Mouse (Mus musculus): ENCODE results near the gene Olfr868. TPM values are rescaled to one million over a fixed set of nuclear protein-coding genes. Genes with fewer than 3 reads are reported as not detected.

The Olfr868 gene
- polyA plus RNA-seq (2015; fragmentation: Nextera tagmentation; extraction: Ambion mirVana), result not detected in 2 replicates

DNA sequence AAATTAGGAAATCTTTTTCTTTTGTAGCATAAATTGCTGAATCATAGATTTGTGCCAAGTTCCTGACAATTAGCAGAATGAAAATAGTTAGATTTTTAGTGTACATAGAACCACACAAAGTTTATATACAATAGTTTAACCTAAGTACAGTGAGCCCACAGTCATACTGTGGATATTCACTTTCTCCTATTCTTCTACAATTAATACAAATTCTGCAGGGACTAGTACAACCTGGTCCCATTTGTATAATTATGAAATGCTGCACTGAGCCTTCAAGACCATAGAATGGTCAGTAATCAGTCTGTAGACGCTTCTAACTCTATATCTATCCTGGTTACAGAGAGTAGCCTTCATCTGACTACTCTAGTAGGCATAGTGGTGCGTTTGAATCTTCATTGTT lies at the start of gene Olfr868:
TSS of gene Olfr868 (plus strand) at position 301 of the 400 bp plus-strand sequence.
- Histone ChIP-seq H3K27me3 (replicated peaks; ENCODE audit: insufficient read depth, low read length) (no peaks in the 10 kb centered on the region), H3K9ac (replicated peaks; ENCODE audit: low read depth) (no peak within 1 kb of the TSS), H3K27ac (ENCODE audit: low read length) (no peak within 1 kb of the TSS), H3K4me2 (replicated peaks; ENCODE audit: low read depth, low read length) (no peak within 1 kb of the TSS), H3K9me3 (ENCODE audit: low read length) (no peaks in the 10 kb centered on the region), H3K36me3 (ENCODE audit: insufficient read depth, low read length) (no peaks in the 10 kb centered on the region), H3K4me3 (ENCODE audit: low read depth, low read length) (no peak within 1 kb of the TSS), H3K4me1 (ENCODE audit: insufficient read depth, low read depth, low read length) (no peaks in the 10 kb centered on the region)
- no peak for DNase-seq (ENCODE audit: low spot score)
- 23% methylated on average over 2 of the region's 2 CpGs for WGBS
- no peak for ATAC-seq
- no peak for TF ChIP-seq EP300 (IDR thresholded peaks at IDR 0.05)
- no peak for TF ChIP-seq CTCF (IDR thresholded peaks at IDR 0.05)

DNA sequence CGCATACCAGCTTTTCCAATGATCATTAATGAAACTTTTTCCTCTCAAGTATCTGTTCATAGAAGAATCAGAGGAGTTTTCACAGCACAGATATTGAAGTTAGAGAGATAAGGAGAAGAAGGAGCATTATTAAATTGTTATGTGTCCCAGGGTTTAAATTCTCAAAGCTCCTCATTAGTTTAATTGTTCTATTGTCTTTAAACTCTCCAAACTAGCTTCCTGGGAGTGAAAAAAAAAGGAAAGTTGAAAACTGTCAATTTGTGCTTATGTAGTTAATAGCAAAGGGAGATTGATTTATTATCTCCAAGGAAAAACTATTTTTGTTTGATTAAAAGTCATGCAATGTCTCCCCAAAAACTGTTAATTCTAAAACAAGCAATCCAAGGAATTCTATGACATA lies 41.0 kb upstream of the Olfr868 start, which contains the start of gene Olfr867:
TSS of gene Olfr867 (minus strand) at position 101 of the 400 bp plus-strand sequence.
- Histone ChIP-seq H3K36me3 (ENCODE audit: insufficient read depth, low read length) (no peaks in the 10 kb centered on the region), H3K27ac (ENCODE audit: low read length) (no peak within 1 kb of the TSS), H3K9me3 (ENCODE audit: low read length) (no peaks in the 10 kb centered on the region), H3K9ac (replicated peaks; ENCODE audit: low read depth) (no peak within 1 kb of the TSS), H3K27me3 (replicated peaks; ENCODE audit: insufficient read depth, low read length) (no peaks in the 10 kb centered on the region), H3K4me1 (ENCODE audit: insufficient read depth, low read depth, low read length) (no peaks in the 10 kb centered on the region), H3K4me2 (replicated peaks; ENCODE audit: low read depth, low read length) (no peak within 1 kb of the TSS), H3K4me3 (ENCODE audit: low read depth, low read length) (no peak within 1 kb of the TSS)
- WGBS, result 64% methylated on average over 1 of the region's 1 CpGs
- DNase-seq (ENCODE audit: low spot score) (no peak), ATAC-seq (no peak)
- TF ChIP-seq CTCF (IDR thresholded peaks at IDR 0.05) (no peak), EP300 (IDR thresholded peaks at IDR 0.05) (no peak)

DNA sequence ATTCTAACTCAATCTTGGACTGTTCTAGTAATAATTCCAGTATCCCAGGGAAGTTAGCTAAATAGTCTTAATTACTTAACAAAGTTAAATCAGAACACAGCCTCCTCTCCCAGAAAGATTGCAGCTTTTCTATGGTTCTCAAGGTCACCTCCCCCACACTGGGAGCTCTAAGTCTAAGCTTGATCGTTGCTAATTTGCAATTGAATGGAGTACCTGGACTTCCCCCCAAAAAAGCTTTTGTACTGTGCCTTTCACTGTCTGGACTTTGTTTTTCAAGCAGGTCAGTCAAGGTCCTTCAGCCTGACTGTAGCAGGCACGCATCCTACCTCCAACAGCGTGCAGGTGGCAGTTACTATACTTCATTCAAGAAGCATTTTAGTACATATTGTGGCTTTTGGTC lies 28.2 kb upstream of the Olfr868 start:
- no peak overlapping the region for H3K4me3 ChIP-seq (ENCODE audit: low read depth, low read length)
- 71% methylated on average over 3 of the region's 3 CpGs for WGBS
- H3K4me1 ChIP-seq (ENCODE audit: insufficient read depth, low read depth, low read length), result no peaks in the 10 kb centered on the region
- H3K36me3 ChIP-seq (ENCODE audit: insufficient read depth, low read length), result no peaks in the 10 kb centered on the region
- no peak overlapping the region for H3K4me2 ChIP-seq (replicated peaks; ENCODE audit: low read depth, low read length)
- no peaks in the 10 kb centered on the region; the same call in 1 of the 2 replicates for H3K9me3 ChIP-seq (ENCODE audit: low read length)
- H3K9ac ChIP-seq (replicated peaks; ENCODE audit: low read depth), result no peak overlapping the region
- H3K27ac ChIP-seq (ENCODE audit: low read length), result no peak overlapping the region
- DNase-seq (ENCODE audit: low spot score) (no peak), ATAC-seq (no peak)
- no peaks in the 10 kb centered on the region for H3K27me3 ChIP-seq (replicated peaks; ENCODE audit: insufficient read depth, low read length)
- TF ChIP-seq EP300 (IDR thresholded peaks at IDR 0.05) (no peak), CTCF (IDR thresholded peaks at IDR 0.05) (no peak)

DNA sequence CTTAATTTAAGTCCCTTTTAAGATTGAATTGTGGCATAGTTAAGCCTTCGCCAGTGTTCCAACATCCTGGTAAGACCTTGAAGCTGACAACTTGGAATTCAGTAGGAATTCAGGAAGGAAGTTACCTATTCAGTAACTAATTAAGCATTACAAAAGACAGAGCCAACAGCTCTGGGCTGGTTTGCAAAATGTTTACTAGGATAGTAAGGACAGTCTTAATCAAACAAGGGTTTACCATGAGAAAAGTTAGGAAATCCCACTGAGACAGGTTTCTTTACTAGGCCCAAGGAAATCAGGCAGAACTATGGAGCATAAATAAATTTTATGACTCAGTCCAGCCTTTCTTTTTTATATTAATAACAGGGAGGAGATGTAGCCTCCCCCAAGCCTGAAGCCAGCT lies 27.1 kb upstream of the Olfr868 start:
- no peak overlapping the region for H3K9ac ChIP-seq (replicated peaks; ENCODE audit: low read depth)
- WGBS, result 82% methylated on average over 1 of the region's 1 CpGs
- H3K4me3 ChIP-seq (ENCODE audit: low read depth, low read length), result no peak overlapping the region
- no peak overlapping the region for H3K27ac ChIP-seq (ENCODE audit: low read length)
- no peak overlapping the region for H3K4me2 ChIP-seq (replicated peaks; ENCODE audit: low read depth, low read length)
- ATAC-seq, result no peak
- no peaks in the 10 kb centered on the region for H3K36me3 ChIP-seq (ENCODE audit: insufficient read depth, low read length)
- H3K27me3 ChIP-seq (replicated peaks; ENCODE audit: insufficient read depth, low read length), result no peaks in the 10 kb centered on the region
- H3K9me3 ChIP-seq (ENCODE audit: low read length), result no peaks in the 10 kb centered on the region; the same call in 1 of the 2 replicates
- DNase-seq (ENCODE audit: low spot score), result no peak
- no peaks in the 10 kb centered on the region for H3K4me1 ChIP-seq (ENCODE audit: insufficient read depth, low read depth, low read length)
- no peak for TF ChIP-seq EP300 (IDR thresholded peaks at IDR 0.05)
- TF ChIP-seq CTCF (IDR thresholded peaks at IDR 0.05), result no peak

DNA sequence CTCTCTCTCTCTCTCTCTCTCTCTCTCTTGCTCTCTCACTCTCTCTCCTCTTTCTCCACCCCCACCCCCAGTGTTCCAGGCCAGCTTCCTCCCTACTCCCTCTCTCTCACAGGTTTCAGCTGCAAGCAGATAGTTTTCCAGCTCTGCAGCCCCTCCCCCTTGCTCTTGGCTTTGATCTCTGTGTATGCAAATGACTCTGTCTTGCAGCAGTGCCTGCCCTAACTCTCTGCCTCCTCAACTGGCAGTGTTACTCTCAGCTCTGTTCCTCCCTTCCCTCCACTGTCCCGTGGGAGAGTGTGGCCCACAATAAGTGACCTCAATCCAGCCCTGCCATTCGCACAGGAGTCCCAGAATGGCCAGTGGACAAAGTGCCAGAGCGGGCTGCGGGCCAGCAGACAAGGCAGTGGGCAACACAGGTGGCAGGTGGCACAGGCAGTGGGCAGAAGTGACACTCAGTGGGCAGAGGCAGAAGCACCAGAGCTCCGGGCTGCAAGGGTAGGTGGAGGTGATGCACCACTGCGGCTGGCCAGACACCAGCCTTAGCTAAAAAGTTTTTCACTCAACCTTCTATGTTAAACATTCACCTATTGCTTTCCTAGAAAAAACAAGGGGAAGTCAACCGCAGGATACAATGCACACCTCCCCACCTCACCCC lies 24.8 kb upstream of the Olfr868 start:
- Histone ChIP-seq H3K9ac (replicated peaks; ENCODE audit: low read depth) (no peak overlapping the region), H3K36me3 (ENCODE audit: insufficient read depth, low read length) (no peaks in the 10 kb centered on the region), H3K9me3 (ENCODE audit: low read length) (no peaks in the 10 kb centered on the region; the same call in 1 of the 2 replicates), H3K4me2 (replicated peaks; ENCODE audit: low read depth, low read length) (no peak overlapping the region), H3K27ac (ENCODE audit: low read length) (no peak overlapping the region), H3K4me1 (ENCODE audit: insufficient read depth, low read depth, low read length) (no peaks in the 10 kb centered on the region), H3K4me3 (ENCODE audit: low read depth, low read length) (no peak overlapping the region), H3K27me3 (replicated peaks; ENCODE audit: insufficient read depth, low read length) (no peaks in the 10 kb centered on the region)
- WGBS, result 53% methylated on average over 7 of the region's 7 CpGs
- no peak for DNase-seq (ENCODE audit: low spot score)
- TF ChIP-seq CTCF (IDR thresholded peaks at IDR 0.05), result no peak
- no peak for TF ChIP-seq EP300 (IDR thresholded peaks at IDR 0.05)
- no peak for ATAC-seq

DNA sequence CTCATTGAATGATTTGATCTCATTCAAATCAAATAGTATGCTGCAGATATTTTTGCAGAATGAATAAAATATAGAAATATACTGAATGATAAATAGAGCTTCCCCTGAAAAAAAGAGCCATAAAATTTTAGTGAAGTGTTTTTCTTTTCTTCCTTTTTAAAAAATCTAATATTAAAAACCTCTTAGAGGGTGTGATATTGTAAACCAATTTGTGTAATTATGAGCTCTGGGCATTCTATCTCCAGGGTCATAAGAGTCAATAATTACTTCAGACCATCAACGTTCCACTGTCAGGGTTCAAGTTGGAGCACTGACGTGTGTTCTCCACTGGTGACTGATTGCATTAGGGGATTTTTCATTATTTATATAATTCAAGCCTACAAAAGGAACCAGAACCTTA lies 30.3 kb downstream of the Olfr868 start, which contains the start of gene Olfr869:
TSS of gene Olfr869 (plus strand) at position 301 of the 400 bp plus-strand sequence.
- Histone ChIP-seq H3K27me3 (replicated peaks; ENCODE audit: insufficient read depth, low read length) (no peaks in the 10 kb centered on the region), H3K4me1 (ENCODE audit: insufficient read depth, low read depth, low read length) (no peaks in the 10 kb centered on the region), H3K4me2 (replicated peaks; ENCODE audit: low read depth, low read length) (no peak within 1 kb of the TSS), H3K4me3 (ENCODE audit: low read depth, low read length) (no peak within 1 kb of the TSS), H3K27ac (ENCODE audit: low read length) (no peak within 1 kb of the TSS), H3K9me3 (ENCODE audit: low read length) (no peaks in the 10 kb centered on the region), H3K36me3 (ENCODE audit: insufficient read depth, low read length) (no peaks in the 10 kb centered on the region), H3K9ac (replicated peaks; ENCODE audit: low read depth) (no peak within 1 kb of the TSS)
- TF ChIP-seq EP300 (IDR thresholded peaks at IDR 0.05) (no peak), CTCF (IDR thresholded peaks at IDR 0.05) (no peak)
- ATAC-seq (no peak), DNase-seq (ENCODE audit: low spot score) (no peak)
- 63% methylated on average over 2 of the region's 2 CpGs for WGBS
